Mouse (Mus musculus) right cerebral cortex, postnatal 36 days (tissue): ENCODE results near the gene Nrcam.
"Not testable (repeated sequence)": the region's sequence is repeated elsewhere in the genome, so short reads cannot be mapped to it uniquely, and the experiment has no call there.

ENCODE experiments used
- DNase-seq, 2 experiments: peaks; one replicate each; pipeline ENCODE4 v3.0.0; 2022; ENCODE audit warnings: low spot score in 2 of 2, mixed read lengths in 1 of 2

The Nrcam gene

GRCm38 (mm10) chr12:44328381-44329315, at the start of gene Nrcam:
Gene Nrcam (plus strand): TSS chr12:44328885.
- DNase-seq: peak; percentile 54 to 70

- not testable (repeated sequence) for DNase-seq
Observed at GRCm38 (mm10) chr12:44280147-44280546, 48.5 kb upstream of the Nrcam start.

GRCm38 (mm10) chr12:44281534-44281933, 47.2 kb upstream of the Nrcam start:
- DNase-seq: no peak

- DNase-seq: no peak
Observed at GRCm38 (mm10) chr12:44283378-44283777, 45.3 kb upstream of the Nrcam start.

- DNase-seq: no peak
Observed at GRCm38 (mm10) chr12:44286992-44287391, 41.7 kb upstream of the Nrcam start.

GRCm38 (mm10) chr12:44292281-44292680, 36.4 kb upstream of the Nrcam start:
- DNase-seq: peak in 1 of 2 experiments; percentile 34

- DNase-seq: no peak
Observed at GRCm38 (mm10) chr12:44300793-44301192, 27.9 kb upstream of the Nrcam start.

- DNase-seq: no peak
Observed at GRCm38 (mm10) chr12:44304012-44304411, 24.7 kb upstream of the Nrcam start.

- no peak for DNase-seq
Observed at GRCm38 (mm10) chr12:44304869-44305268, 23.8 kb upstream of the Nrcam start.

- no peak for DNase-seq
Observed at GRCm38 (mm10) chr12:44308221-44308620, 20.5 kb upstream of the Nrcam start.

- DNase-seq: no peak
Observed at GRCm38 (mm10) chr12:44315212-44315611, 13.5 kb upstream of the Nrcam start.

- peak in 1 of 2 experiments; percentile 18 for DNase-seq
Observed at GRCm38 (mm10) chr12:44325091-44325490, 3.6 kb upstream of the Nrcam start.

GRCm38 (mm10) chr12:44327452-44327851, 1.2 kb upstream of the Nrcam start:
- DNase-seq: no peak

GRCm38 (mm10) chr12:44329316-44330215, 881 bp downstream of the Nrcam start:
- DNase-seq: peak; percentile 57 to 68

- peak in 1 of 2 experiments; percentile 20 for DNase-seq
Observed at GRCm38 (mm10) chr12:44330216-44330719, 1.6 kb downstream of the Nrcam start.

GRCm38 (mm10) chr12:44337136-44337640, 8.5 kb downstream of the Nrcam start:
- DNase-seq: no peak

- DNase-seq: no peak
Observed at GRCm38 (mm10) chr12:44338195-44338622, 9.5 kb downstream of the Nrcam start.

GRCm38 (mm10) chr12:44344075-44344474, 15.4 kb downstream of the Nrcam start:
- no peak for DNase-seq

GRCm38 (mm10) chr12:44345251-44345650, 16.6 kb downstream of the Nrcam start:
- DNase-seq: no peak

GRCm38 (mm10) chr12:44346143-44346542, 17.5 kb downstream of the Nrcam start:
- no peak for DNase-seq

- DNase-seq: no peak
Observed at GRCm38 (mm10) chr12:44355116-44355515, 26.4 kb downstream of the Nrcam start.

- no peak for DNase-seq
Observed at GRCm38 (mm10) chr12:44357460-44357859, 28.8 kb downstream of the Nrcam start.
